ENCODE assay signal across 15 mouse cellular contexts in the genomic region with DNA sequence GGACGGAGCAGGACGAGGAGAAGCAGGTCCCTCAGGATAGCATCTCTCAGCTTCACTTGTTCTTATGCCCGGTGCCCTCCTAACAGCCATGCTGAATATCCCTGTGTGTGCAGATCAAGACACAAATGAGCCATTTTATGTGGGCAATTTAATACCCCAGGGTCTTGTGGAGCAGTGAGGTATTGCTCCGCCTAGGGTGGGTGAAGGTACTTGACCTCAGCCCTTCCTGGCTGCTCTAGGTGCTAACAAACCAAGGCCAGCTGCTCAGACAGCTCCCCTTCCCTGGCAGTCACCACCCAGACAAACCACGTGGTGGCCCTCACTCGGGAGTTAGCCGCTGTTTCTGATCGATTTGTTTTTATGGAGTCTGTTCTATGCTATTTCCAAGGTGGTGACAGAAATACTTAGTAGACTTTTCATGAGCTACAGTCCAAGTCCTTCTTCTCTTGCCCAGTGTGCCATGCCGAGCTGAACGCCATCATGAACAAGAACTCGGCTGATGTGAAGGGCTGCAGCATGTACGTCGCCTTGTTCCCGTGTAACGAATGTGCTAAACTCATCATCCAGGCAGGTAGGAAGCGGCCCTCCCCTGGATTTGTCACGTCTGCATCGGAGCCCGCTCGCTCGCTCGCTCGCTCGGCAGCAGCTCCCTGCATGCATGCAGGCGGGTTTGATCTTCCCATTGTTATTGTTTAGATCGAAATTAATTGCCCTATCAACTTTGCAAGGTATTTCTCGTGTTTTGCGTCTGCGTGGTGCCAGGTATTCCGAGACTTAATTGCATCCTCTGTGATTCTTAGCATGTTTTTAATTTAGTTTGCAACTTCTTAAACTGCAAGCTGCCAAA. TPM values are rescaled to one million over a fixed set of nuclear protein-coding genes. Genes with fewer than 3 reads are reported as not detected.
A peak's percentile ranks its signal among the peaks of the same experiment; 100 is the strongest.
DNase-seq lines count a peak whose midpoint lies in the region; ATAC-seq and TF ChIP-seq lines count a peak whose summit lies in the region.
"Had no signal": no experiment of that assay in that cellular context is flagged by ENCODE, and none has a peak within 500 bp of the region (broad histone marks: within the 10 kb centered on the region; RNA-seq: fewer than 3 reads in every experiment).

No protein-coding gene starts in this region.

- WGBS in hindbrain, embryonic 15.5 days, result 41% methylated on average over 30 of the region's 30 CpGs
- WGBS in neural tube, embryonic 14.5 days, result 51% methylated on average over 30 of the region's 30 CpGs

- H3K4me3 ChIP-seq in left cerebral cortex, adult 2 months, result peak overlapping the region; percentile 6
- peak overlapping the region; percentile 10 for H3K4me3 ChIP-seq in cortical plate, adult 2 months (ENCODE audit: insufficient read depth, low read length)
- peak overlapping the region; percentile 24 for H3K4me3 ChIP-seq in hindbrain, embryonic 15.5 days
- H3K4me3 ChIP-seq in neural tube, embryonic 14.5 days (ENCODE audit: low read depth, low read length), result peak overlapping the region; percentile 15; the same call in 1 of the 2 replicates

- no peaks in the 10 kb centered on the region for H3K4me1 ChIP-seq in cortical plate, adult 2 months (ENCODE audit: control insufficient read depth, insufficient read depth, low read length)
- H3K4me1 ChIP-seq in hindbrain, embryonic 15.5 days (replicated peaks), result peaks cover 16% of the 10 kb centered on the region
- H3K4me1 ChIP-seq in neural tube, embryonic 14.5 days (ENCODE audit: control insufficient read depth, insufficient read depth, low read length), result peaks cover 16% of the 10 kb centered on the region; the same call in 1 of the 2 replicates

- H3K36me3 ChIP-seq in hindbrain, embryonic 15.5 days, result no peaks in the 10 kb centered on the region
- H3K36me3 ChIP-seq in neural tube, embryonic 14.5 days (ENCODE audit: control insufficient read depth, insufficient read depth, low read length), result no peaks in the 10 kb centered on the region

- no peak for TF ChIP-seq CTCF in left cerebral cortex, adult 2 months (IDR thresholded peaks at IDR 0.05)
- no peak for TF ChIP-seq CTCF in cortical plate, adult 2 months (IDR thresholded peaks at IDR 0.05; ENCODE audit: extremely low read depth, insufficient read depth, low read length)

- no peak for TF ChIP-seq POLR2A in cortical plate, adult 2 months (IDR thresholded peaks at IDR 0.05; ENCODE audit: extremely low read depth, insufficient read depth, low read length)

- peak overlapping the region; percentile 45 for H3K4me2 ChIP-seq in hindbrain, embryonic 15.5 days
- peak overlapping the region; percentile 32 for H3K4me2 ChIP-seq in neural tube, embryonic 14.5 days (ENCODE audit: low read depth, low read length)

- H3K27ac ChIP-seq in left cerebral cortex, adult 2 months, result no peak overlapping the region
- no peak overlapping the region for H3K27ac ChIP-seq in cortical plate, adult 2 months (ENCODE audit: insufficient read depth, low read length)
- H3K27ac ChIP-seq in hindbrain, embryonic 15.5 days (replicated peaks), result peak overlapping the region; percentile 47
- H3K27ac ChIP-seq in neural tube, embryonic 14.5 days (ENCODE audit: low read depth, low read length), result no peak overlapping the region; the same call in 1 of the 2 replicates

- no peak overlapping the region for H3K9ac ChIP-seq in hindbrain, embryonic 15.5 days
- H3K9ac ChIP-seq in neural tube, embryonic 14.5 days (replicated peaks; ENCODE audit: low read depth, low read length), result no peak overlapping the region

- H3K9me3 ChIP-seq in hindbrain, embryonic 15.5 days, result no peaks in the 10 kb centered on the region
- H3K9me3 ChIP-seq in neural tube, embryonic 14.5 days (ENCODE audit: control insufficient read depth, low read length), result no peaks in the 10 kb centered on the region

- ATAC-seq in hindbrain, embryonic 15.5 days (ENCODE audit: low FRiP score, low read depth), result peak; percentile 39; the same call in 1 of the 2 replicates
- ATAC-seq in neural tube, embryonic 14.5 days (ENCODE audit: low read depth), result peak; percentile 52; the same call in 1 of the 2 replicates
- ATAC-seq: intestine, embryonic 16.5 days had no signal

- no peak for DNase-seq in left cerebral cortex, adult 2 months (ENCODE audit: extremely low spot score in 1 of 2, low spot score in 2 of 2)
- DNase-seq in left cerebral cortex, adult 9 months (ENCODE audit: low spot score in 2 of 2), result no peak
- no peak for DNase-seq in right cerebral cortex, postnatal 4 days
- DNase-seq in gastrocnemius, postnatal 25 days, result no peak
- DNase-seq: cerebellum, postnatal 14 days; gastrocnemius, postnatal 14 days; layer of hippocampus, adult 9-11 months; left cerebral cortex, postnatal 4 days; lung, adult 2 months had no signal

- no peaks in the 10 kb centered on the region for H3K27me3 ChIP-seq in hindbrain, embryonic 15.5 days
- H3K27me3 ChIP-seq in neural tube, embryonic 14.5 days (ENCODE audit: control insufficient read depth, insufficient read depth, low read length), result no peaks in the 10 kb centered on the region
- H3K27me3 ChIP-seq: CH12.LX had no signal

- intact Hi-C loops in left cerebral cortex, adult 2 months (cut with DNase I), result no loop called here

RNA-seq across cellular contexts. Expression of gene Dctd, which starts 38.1 kb away (rescaled TPM):
- 1 to 10 TPM; 6.9 TPM for total RNA-seq in left cerebral cortex, adult 2 months (2021)
- 16.1 and 17.2 TPM in 2 replicates for polyA plus RNA-seq in cortical plate, adult 2 months (2012; rRNA removed)
- 10.9 and 14.7 TPM in 2 replicates for polyA plus RNA-seq in hindbrain, embryonic 15.5 days (2015; fragmentation: Nextera tagmentation; extraction: Ambion mirVana)
- 9.9 and 12.9 TPM in 2 replicates for polyA plus RNA-seq in neural tube, embryonic 14.5 days (2014; fragmentation: Nextera tagmentation; extraction: Ambion mirVana)
- 1 to 10 TPM; 1.0 to 1.3 TPM for total RNA-seq in gastrocnemius, postnatal 25 days (2021)
- total RNA-seq: neutrophil, adult 5-6 weeks had no signal
